Mouse (Mus musculus): ENCODE measurements at regions not wholly inside any gene's neighbourhood (a gene's known extent, or its start where the extent isn't known, plus 50 kb on each side); places are given as distances from the start of the nearest gene placed in this dataset.

DNA sequence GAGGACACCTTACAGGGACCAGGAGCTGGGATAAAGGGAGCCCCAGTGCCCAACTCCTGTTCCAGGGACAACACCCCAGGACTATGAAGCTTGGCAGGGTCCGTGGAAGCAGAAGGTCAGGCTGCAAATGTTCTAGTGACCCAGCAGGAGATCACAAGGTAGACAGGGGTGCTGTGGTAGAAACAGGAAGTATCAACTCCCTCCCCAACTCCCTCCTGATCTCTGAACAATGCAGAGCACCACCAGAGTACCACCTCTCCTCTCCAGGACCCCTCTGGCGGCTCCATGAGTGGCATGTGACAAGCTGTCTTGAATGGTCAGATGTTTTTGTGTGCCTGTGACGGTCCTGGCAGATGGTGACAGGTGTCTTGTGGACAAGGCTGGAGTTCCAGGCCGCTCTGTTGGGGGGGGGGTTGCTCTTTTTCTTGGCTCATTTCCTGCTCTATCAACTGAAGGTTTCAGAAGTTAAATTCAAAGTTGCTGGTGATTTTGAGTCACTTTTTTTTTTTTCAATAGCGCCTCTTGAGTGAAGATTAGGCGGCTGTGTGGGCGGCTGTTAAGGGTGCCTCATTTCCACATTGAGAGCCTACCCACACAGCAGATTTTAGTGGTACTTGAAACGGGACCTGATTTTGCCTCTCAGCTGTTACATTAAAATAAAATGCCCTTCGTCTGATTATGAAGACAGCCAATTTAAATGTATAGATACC, 73.1 kb upstream of the 2410004P03Rik start:
- Histone ChIP-seq H3K4me3 (no peak overlapping the region), H3K9me3 (no peaks in the 10 kb centered on the region), H3K9ac (no peak overlapping the region), H3K27ac (no peak overlapping the region), H3K36me3 (replicated peaks) (no peaks in the 10 kb centered on the region), H3K4me2 (no peak overlapping the region), H3K27me3 (replicated peaks) (no peaks in the 10 kb centered on the region), H3K4me1 (peaks cover 4% of the 10 kb centered on the region)
- 75% methylated on average over 9 of the region's 9 CpGs for WGBS
- no peak for ATAC-seq (replicated peaks)

DNA sequence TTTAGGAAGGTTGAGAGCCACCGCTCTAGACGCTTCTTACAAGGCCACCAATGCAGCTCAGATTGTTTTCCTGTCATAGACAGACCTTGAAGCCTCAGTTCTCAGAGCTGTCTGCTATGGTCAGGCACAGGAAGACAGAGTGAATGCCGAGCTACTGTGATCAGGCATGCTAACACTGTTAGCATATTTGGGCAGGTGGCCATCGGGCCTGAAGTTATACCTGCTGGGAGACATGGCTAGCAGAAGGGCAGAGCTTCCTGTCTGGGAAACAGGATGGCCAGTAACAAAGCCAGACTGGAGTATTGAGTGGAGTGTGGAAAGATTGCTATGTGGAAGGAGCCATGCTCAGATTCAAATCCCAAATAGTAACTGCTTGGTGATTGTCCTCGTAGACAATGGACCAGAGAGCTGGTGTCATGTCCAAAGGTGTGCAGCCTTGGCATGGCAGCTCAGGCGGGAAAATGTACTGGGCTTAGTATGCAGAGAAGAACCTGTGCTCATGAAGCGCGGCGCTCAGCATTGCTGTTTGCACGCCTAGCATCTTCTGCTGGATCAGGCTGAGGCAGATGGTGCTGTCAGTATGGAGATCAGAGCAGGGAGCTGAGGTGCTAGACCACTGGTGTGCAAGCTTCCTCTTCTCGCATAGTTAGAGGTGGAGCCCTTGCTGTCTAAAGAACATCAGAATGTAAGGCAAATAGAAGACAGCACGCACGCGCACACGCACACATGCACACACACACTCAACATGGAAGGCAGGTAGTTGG, 60.3 kb upstream of the 2410004P03Rik start:
- 0 out of 2 replicates have a peak, but pooled peaks cover 4% of the 10 kb centered on the region for H3K4me1 ChIP-seq
- no peak overlapping the region for H3K9ac ChIP-seq
- H3K9me3 ChIP-seq = no peaks in the 10 kb centered on the region
- no peak for ATAC-seq (replicated peaks)
- H3K27me3 ChIP-seq (replicated peaks) = no peaks in the 10 kb centered on the region
- WGBS = 93% methylated on average over 15 of the region's 15 CpGs
- H3K4me3 ChIP-seq = no peak overlapping the region
- H3K4me2 ChIP-seq = no peak overlapping the region
- no peak overlapping the region for H3K27ac ChIP-seq
- no peaks in the 10 kb centered on the region for H3K36me3 ChIP-seq (replicated peaks)

DNA sequence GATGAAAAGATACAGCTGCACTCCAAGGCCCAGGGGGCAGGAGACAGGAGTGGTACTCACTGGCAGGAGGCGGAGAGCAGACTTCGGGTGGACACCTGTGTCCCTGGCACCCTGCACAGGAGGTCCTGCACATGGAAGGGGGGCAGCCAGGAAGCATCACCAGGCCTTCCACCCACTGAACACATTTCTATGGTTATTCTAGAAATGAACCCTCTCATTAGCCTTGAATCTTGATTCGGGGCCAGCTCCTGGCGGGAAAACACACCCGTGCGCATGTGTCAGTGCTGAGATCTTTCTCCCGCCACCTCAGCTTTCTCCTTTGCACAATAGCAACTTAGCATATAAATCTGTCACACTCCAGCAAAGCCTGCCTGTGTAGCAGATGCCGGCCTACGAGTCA, 58.3 kb upstream of the 2410004P03Rik start:
- Histone ChIP-seq H3K27ac (no peak overlapping the region), H3K36me3 (replicated peaks) (no peaks in the 10 kb centered on the region), H3K9ac (no peak overlapping the region), H3K27me3 (replicated peaks) (no peaks in the 10 kb centered on the region), H3K9me3 (no peaks in the 10 kb centered on the region), H3K4me3 (no peak overlapping the region), H3K4me2 (no peak overlapping the region), H3K4me1 (0 out of 2 replicates have a peak, but pooled peaks cover 4% of the 10 kb centered on the region)
- peak; percentile 34; the same call in 1 of the 2 replicates for ATAC-seq (replicated peaks)
- WGBS = 35% methylated on average over 9 of the region's 9 CpGs

DNA sequence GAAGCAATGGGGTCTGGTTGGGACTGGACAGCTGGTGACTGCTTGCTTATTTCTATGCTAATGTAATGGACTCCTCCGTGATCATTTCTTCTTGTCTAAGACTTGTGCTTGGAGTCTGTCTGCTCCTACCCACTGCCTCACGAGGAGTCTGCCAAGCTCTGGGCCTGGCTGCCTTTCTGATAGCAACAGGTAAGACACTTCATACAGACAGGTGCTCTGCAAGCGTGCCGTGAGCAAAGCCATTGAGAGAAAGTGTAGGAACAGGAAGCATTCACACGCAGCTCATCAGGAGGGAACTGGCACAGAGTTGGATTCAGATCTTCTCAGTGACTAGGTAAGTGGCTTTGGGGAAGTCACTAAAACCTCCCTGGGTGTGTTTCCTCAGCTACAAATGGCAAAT, 57.6 kb upstream of the 2410004P03Rik start:
- 78% methylated on average over 5 of the region's 5 CpGs for WGBS
- Histone ChIP-seq H3K27me3 (replicated peaks) (no peaks in the 10 kb centered on the region), H3K36me3 (replicated peaks) (no peaks in the 10 kb centered on the region), H3K9ac (no peak overlapping the region), H3K4me2 (no peak overlapping the region), H3K27ac (no peak overlapping the region), H3K4me1 (peaks cover 5% of the 10 kb centered on the region), H3K9me3 (no peaks in the 10 kb centered on the region), H3K4me3 (no peak overlapping the region)
- ATAC-seq (replicated peaks) = no peak

DNA sequence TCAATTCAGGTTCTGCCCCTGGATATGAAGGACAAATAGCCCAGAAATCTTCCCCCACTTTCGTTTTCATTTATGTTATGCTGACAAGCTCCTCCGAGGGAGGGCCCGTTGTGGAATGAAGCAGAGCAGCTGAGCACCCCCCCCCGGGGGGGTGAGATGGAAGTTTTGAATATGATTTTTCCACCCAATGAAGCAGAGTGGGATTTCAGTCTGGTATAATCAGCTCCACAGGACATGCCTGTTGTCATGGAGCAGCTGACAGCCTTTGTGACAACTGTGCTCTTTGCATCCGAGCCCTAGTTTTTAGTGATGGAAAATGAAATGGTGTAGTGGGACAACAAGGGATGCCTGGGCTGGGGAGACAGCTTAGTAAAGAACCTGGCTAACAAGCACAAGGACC, 52.4 kb upstream of the 2410004P03Rik start:
- H3K9ac ChIP-seq = no peak overlapping the region
- no peaks in the 10 kb centered on the region for H3K9me3 ChIP-seq
- ATAC-seq (replicated peaks) = peak; percentile 51; the same call in 1 of the 2 replicates
- no peak overlapping the region for H3K4me3 ChIP-seq
- H3K36me3 ChIP-seq (replicated peaks) = no peaks in the 10 kb centered on the region
- no peak overlapping the region for H3K4me2 ChIP-seq
- 26% methylated on average over 5 of the region's 5 CpGs for WGBS
- H3K27me3 ChIP-seq (replicated peaks) = no peaks in the 10 kb centered on the region
- H3K27ac ChIP-seq = peak overlapping the region; percentile 33; the same call in 1 of the 2 replicates
- H3K4me1 ChIP-seq = peaks cover 19% of the 10 kb centered on the region

Data from midbrain, embryonic 15.5 days (tissue).